Mouse (Mus musculus) brain, adult 2 months (tissue): ENCODE measurements around the gene Adgrg1.
"Not testable (repeated sequence)": the region's sequence is repeated elsewhere in the genome, so short reads cannot be mapped to it uniquely, and the experiment has no call there.

Source experiments
- DNase-seq: peaks from one replicate; pipeline ENCODE4 v3.0.0; 2011; ENCODE audit warnings: low read depth, low spot score

Adgrg1 gene

DNA sequence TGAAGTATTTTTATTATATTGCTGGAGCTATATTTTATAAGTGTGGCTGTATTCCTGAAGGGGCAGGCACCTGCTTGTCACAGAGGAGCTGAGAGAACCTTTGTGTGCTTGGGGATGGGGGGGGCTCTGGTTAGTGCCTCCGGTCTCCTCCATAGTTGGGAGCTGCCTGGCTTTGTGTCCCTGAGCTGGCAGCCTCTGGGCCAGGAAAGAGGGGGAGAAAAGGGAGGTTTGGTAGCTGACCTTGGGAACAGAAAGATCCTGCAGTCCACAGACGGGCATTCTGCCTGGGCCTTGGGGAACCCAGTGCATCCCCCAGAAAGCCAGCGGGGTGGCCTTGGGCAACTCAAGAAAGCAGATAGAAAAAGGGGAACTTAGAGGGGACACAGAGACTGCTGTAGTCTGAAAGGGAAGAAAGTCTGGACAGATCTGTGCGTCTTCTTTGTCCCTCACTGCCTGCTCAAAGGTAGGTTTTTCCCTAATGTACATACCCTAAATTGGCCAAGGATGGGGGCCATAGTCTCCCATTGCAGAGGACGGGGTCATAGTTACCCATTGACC is 20.9 kb downstream of the Adgrg1 start:
- DNase-seq, result no peak

GRCm38 (mm10) chr8:94996037-94996436 is 21.5 kb downstream of the Adgrg1 start:
- no peak for DNase-seq

- DNase-seq, result no peak
Observed at GRCm38 (mm10) chr8:94996899-94997856, 22.6 kb downstream of the Adgrg1 start.

DNA sequence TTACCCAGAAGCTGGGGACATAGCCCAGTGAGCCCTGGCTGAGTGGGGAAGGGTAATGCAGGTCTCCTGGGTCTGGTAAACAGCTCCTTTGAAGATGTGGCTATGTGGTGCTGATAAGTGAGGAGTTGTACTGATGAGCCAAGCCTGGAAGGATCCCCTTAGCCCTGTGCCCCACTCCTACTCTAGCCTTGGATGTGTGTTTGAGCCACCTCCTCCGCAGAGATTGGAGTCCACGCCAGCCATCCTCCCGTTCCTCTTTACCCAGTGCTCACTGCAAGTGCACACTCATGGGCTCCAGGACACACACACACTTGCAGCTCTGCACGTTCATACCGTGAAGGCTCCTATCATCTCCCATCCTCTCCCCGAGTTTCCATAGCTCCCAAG is 23.3 kb downstream of the Adgrg1 start:
- DNase-seq, result no peak

- no peak for DNase-seq
Observed at GRCm38 (mm10) chr8:94998431-94998830, 23.9 kb downstream of the Adgrg1 start.

DNA sequence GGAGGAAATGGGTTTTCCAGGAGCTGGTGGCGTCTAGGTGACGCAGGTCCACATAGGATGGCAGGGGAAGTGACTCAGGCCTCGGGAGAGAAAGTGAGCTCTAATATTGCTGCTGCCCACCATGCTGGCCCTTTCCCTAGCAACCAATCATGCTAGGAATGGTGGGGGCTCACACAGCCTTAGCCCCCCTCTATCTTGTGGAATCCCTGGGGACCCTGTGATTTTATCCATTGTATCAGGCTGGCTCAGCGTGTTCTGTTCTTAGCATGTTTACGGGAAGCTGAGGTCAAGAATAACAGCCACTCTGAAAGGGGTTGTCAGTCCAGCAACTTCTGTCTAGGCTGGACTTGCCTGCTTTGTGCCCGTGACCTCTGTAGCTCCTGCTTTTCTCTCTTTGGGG is 24.5 kb downstream of the Adgrg1 start:
- no peak for DNase-seq

DNA sequence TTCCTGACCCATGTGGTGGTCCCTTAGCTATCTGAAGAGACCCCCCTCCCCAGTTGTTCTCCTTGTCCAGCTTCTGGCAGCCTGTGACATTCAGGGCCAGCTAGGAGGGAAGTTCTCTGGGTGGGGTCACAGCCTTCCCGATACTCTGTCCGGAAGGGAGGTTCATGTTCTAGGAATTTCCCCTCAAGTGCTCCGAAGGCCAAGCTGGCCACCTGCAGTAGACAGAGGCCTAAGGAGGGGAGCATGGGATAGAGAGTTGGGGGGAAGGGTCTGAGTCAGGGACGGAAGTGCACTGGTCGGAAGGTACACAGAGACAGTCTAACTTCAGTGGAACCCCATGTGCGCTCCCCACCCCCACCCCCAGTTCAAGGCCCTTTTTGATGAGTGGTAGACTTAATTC is 25.4 kb downstream of the Adgrg1 start:
- no peak for DNase-seq

GRCm38 (mm10) chr8:95000684-95001083 is 26.1 kb downstream of the Adgrg1 start:
- DNase-seq, result peak; percentile 69

- no peak for DNase-seq
Observed at GRCm38 (mm10) chr8:95001165-95001564, 26.6 kb downstream of the Adgrg1 start.

DNA sequence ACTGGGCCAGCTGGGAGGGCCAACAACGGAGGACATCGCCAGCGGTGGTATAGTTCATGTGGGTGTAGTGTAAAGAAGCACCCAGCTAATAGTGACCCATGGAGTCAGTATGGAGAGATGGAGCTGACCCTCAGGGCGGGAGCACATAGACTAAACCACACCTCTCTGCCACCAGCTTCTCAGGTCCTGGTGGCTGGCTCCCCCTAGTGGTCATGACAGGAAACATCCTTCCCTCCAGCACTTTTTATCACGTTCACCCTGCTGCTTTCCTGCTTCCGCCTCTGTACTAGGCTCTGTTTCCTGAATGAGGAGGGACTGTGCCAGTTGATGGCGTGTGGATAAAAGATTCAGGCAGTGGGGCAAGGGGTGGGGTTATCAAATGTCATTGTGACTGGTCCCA is 27.1 kb downstream of the Adgrg1 start:
- DNase-seq, result peak; percentile 89

DNA sequence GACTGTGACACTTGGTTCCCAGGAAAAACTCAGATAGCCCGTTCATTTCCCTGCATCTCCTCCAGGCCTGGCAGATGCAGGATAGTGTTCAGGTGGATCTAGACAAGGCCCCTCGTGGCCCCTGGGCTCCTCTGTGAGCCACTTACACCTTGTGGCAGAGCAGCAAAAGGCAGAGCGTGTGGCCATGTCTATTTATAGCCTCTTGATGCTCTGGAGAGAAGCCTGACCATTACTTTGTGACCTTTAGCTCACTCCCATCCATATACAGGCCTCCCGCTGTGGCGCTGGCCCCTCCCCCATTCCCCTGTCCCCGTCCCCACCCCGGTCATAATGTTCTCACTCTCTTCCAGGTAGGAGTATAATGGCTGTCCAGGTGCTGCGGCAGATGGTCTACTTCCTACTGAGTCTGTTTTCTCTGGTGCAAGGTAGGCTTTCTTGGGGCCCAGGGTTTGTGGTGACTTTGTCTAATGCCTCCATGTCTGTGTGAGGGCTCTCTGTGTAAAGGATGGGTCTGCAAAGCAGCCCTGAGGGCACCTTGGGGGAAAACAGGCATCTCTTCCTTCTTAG is 27.6 kb downstream of the Adgrg1 start:
- peak; percentile 51 for DNase-seq

DNA sequence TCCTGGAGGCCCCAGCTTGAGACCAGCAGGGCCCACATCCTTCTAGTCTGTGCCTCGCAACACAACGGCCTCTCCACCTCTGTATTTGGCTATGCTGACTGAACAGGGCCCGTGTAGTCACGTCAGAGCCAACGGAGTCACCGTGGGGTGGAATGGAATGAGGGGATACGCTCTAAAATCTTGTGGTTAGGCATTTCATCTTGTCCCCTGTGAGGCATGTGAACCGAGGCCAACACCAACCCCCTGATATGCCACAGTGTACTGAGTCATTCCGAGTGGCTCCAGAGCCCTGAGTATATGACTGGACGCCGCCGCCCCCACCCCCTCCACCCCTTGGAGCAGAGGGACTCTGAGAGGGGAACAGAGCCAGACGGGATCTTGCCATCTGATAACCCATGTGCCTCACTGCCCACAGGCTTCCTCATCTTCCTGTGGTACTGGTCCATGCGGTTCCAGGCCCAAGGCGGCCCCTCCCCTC is 37.9 kb downstream of the Adgrg1 start:
- DNase-seq, result no peak

GRCm38 (mm10) chr8:95015866-95016265 is 41.3 kb downstream of the Adgrg1 start:
- DNase-seq, result no peak

- no peak for DNase-seq
Observed at GRCm38 (mm10) chr8:95016684-95017083, 42.1 kb downstream of the Adgrg1 start.

- no peak for DNase-seq
Observed at GRCm38 (mm10) chr8:95017451-95017850, 42.9 kb downstream of the Adgrg1 start, which contains the start of gene Adgrg3. Gene Adgrg3 (plus strand): TSS chr8:95017692.

- DNase-seq, result no peak
Observed at GRCm38 (mm10) chr8:95017969-95018635, 43.6 kb downstream of the Adgrg1 start.

DNA sequence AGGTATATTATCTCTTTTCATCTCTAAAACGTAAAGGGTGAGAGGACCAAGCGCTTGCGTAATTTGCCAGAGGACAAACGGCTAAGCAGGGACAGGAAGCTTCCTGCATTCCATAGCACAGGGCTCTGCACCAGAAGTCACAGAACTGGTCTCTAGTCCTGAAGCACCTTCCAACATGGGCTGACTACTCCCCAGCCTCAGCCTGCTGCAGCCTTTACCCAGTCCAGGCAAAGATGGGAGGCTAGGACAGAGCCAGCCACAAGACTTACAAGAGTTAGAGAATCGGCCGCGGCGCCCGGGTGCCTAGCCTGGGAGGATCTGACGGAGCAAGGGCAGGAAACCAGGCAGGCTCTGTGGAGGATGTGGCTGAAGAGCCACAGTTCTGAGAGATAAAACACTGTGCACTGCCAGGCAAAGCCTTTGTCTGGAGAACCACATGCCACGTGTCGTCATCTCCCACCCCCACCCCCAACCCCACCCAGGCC is 45.8 kb downstream of the Adgrg1 start:
- no peak for DNase-seq

GRCm38 (mm10) chr8:95020821-95021220 is 46.3 kb downstream of the Adgrg1 start:
- no peak for DNase-seq

DNA sequence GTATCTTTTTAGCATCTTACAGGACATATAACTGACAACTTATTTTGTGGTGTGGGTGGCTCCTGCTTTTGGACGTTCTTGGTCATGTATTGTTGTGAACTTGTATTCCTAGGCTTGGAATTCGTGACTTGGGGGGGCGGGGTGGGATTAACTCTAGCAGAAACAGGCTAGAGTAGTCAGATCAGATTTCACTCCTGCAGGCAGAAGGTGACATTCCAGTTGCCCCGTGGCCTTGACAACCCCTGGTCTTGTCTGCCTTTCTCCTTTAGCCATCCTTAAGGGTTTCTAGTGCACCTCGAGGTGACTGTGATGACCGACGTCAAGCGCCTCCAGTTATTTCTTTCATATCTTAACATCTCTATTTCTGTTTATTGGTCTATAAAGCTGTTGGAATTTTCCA is 48.6 kb downstream of the Adgrg1 start:
- DNase-seq, result no peak

- no peak for DNase-seq
Observed at GRCm38 (mm10) chr8:95024387-95024786, 49.8 kb downstream of the Adgrg1 start.

DNA sequence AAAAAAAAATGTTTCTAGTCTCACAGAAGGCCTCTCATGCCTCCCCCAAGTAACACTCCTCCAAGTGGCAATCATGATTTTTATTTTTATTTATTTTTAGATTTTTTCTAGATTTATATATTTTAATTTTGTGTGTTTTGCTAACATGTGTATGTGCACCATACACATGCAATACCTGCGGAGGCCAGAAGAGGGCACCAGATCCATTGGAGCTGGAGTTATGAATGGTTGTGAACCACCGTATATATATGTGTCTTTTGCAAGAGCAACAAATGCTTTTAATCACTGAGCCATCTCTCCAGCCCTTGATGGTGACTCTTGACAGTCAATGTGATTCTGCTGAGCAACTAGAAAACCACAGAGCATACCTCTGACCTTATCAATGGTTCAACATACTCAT is 50.9 kb downstream of the Adgrg1 start:
- no peak for DNase-seq

- DNase-seq, result not testable (repeated sequence)
Observed at GRCm38 (mm10) chr8:95028391-95028790, 53.8 kb downstream of the Adgrg1 start.
